Mouse (Mus musculus) adrenal gland, postnatal 36 days (tissue): Measurements from ENCODE around the gene Rdh5. TPM values are rescaled to one million over a fixed set of nuclear protein-coding genes. Genes with fewer than 3 reads are reported as not detected.

ENCODE experiments used
- DNase-seq, 2 experiments: peaks; one replicate each; pipeline ENCODE4 v3.0.0; 2021; ENCODE audit warnings: mixed read lengths in 1 of 2
- total RNA-seq, 2 experiments: library from RNA; stranded (reverse); gene quantifications; 2 replicates each; pipeline ENCODE4 v1.2.3; 2021

Rdh5 gene
- total RNA-seq, 2 experiments from 2014 or later = 12.0 to 14.0 TPM

DNA sequence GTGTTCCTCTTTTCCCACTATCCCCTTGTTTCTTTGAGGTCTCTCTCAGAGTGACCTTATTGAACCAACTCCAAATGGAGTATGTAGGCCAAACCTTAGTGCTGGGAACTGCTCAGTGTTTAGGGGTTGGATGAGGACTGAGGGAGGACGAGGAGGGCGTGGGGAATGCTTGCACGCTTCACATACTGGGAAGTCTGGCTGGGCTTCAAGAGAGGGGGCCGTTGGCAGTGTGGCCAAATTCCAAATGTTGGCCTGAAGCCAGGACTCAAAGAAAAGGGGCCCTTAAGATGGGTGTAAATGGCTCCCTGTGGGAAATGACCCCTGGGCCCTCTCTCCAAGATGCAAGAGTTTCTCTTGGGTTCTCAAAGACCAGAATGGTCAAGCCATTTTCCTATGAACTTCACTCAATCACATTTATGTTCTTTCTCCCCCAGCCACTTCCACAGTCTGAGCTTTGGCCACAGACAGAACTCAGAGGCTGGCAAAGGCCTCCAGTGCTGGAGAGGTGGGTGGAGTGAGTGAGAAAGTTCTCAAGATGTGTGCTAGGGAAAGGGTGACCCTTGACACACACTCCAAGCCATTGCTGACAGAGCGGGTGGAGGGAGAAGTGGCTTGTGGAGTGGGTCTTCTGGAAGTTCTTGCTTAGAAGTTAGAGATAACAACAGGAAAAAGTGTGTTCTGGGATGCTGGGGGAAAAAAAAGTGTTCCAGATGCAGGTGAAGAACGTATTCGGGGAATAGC lies 7.1 kb upstream of the Rdh5 start:
- DNase-seq = no peak

- DNase-seq = no peak
Observed at GRCm38 (mm10) chr10:128928356-128928755, 5.7 kb upstream of the Rdh5 start.

DNA sequence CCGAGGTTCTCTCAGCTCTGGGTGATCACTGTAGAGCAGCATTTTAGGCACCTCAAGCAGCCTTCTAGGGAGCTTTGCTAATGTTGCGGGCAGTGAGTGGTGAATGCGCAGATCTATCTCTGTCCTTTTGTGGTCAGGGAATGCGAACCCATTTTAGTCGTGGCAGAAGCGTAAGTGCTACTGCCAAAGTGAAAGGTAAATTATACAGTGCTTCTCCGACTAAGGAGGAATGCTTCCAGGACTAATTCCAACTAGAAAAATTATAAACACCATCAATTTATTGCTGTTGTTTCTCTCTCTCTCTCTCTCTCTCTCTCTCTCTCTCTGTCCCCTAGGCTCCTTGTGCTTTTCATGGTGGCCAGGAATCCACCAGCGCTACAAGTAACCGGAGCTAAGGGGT lies 1.2 kb upstream of the Rdh5 start, which contains the start of gene Bloc1s1:
Gene Bloc1s1, minus strand, starts transcription at position 101 of the 400 bp plus-strand sequence.
- DNase-seq = no peak

- peak; percentile 98 for DNase-seq
Observed at GRCm38 (mm10) chr10:128923013-128923691, 464 bp upstream of the Rdh5 start.

GRCm38 (mm10) chr10:128921883-128922821 lies 536 bp downstream of the Rdh5 start:
- DNase-seq = peak; percentile 66 to 71

GRCm38 (mm10) chr10:128921251-128921650 lies 1.4 kb downstream of the Rdh5 start:
- DNase-seq = no peak

DNA sequence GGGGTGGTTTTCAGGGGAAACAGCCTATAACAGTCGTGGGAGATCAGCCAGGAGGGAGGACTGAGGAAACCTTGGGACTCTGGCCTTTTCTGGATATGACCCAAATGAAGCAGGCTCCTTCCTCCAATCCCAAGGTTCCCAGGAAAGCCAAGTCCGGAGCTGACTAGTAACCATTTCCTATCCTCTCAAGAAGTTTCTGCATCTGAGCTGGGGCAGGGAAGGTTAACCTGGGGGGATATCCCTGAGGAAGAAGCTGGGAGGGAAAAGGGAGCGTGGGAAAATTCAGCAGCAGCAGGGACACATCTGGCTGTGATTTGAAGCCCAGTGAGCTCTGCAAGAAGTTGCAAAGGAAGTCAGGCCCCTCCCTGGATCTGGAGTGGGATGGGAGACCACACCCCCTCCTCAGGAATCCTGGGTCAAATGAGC lies 1.9 kb downstream of the Rdh5 start:
- no peak for DNase-seq

DNA sequence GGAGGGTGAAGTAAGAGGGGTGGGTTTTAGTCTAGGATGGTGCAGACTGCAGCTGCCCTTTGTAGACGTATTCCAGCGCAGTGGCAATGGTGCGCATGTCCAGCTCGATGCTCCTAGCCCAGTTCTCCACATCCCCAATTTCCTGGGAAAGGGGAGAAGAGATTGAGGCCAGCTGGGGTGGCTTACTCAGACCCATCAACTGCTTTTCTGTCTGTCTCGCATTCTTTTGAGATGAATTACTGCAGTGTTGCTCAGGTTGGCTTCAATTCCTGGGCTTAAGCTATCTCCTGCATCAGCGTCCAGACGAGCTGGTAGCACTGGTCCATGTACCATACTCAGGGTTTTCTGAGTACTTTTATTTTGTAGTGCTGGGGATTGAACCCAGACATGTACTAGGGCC lies 2.7 kb downstream of the Rdh5 start:
- DNase-seq = no peak

DNA sequence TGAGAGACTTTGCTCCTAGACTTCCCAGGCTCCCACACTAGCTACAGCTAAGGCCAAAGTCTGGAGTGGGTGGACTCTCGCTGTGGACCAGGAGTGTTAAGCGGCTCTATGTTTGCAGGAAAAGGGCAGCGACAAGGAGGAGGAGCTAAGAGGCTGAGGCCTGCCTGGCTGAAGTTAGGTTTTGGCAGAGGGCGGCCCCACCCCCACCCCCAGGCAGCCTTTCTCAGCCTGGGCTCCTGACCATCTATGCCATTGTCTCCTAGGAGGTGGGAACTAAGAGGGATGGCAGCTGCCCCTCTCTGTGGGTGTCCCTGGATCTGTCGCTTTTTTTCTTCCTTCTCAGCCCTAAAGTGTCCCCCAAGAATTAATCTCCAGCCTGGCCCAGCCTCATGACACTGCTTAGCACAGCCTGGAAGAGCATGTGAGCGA lies 3.5 kb downstream of the Rdh5 start:
- DNase-seq = peak in 1 of 2 experiments; percentile 53

DNA sequence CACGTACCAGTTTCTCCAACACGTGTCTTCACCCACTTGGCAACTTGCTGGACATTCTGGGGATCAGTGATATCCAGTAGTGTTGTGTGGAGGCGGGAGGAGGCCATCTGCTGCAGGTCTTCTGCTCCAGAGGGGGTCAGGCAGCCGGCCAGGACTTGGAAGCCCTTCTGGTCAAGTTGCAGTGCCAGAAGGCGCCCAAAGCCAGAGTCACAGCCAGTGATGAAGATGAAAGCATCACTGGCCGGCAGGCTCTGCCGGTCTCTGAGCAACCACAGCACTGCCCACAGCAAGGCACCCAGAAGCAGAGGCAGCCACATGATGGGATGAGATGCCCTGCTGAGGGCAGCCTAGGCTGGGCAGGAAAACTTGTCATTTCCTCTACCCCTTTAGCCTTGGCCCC lies 4.4 kb downstream of the Rdh5 start:
- DNase-seq = no peak

DNA sequence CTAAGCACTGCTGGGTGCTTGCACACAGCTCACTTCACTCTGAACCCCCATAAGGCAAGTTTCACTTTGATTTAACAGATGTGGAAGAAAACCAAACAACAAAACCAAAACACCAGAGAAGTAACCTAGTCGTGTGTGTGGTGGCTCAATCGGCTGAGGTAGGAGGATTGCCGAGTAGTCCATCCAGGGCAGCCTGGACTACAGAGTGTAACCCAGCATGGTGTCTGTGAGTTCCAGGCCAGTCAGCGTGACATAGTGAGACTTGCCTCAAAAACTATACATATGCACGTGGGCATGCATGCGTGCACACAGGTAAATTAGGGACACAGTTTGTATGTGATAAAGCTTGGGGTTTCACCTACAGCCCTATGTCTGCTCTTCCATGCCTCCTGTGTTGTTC lies 5.3 kb downstream of the Rdh5 start:
- no peak for DNase-seq

- DNase-seq = no peak
Observed at GRCm38 (mm10) chr10:128916665-128917064, 6.0 kb downstream of the Rdh5 start.

DNA sequence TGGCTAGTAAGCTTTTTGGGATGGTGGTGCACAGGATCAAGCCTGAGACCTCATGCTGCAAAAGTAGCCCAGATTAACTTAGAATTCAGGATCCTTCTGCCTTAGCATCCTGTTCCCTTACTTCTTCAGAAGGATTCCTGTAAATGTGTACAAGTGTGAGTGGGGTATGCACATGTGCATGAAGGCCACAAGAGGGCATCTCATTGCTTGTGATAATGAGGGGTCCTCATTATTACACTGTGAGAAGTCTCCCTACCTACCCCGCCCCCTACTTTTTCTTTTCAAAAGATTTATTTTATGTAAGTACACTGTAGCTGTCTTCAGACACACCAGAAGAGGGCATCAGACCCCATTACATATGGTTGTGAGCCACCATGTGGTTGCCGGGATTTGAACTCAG lies 7.1 kb downstream of the Rdh5 start:
- DNase-seq = no peak

DNA sequence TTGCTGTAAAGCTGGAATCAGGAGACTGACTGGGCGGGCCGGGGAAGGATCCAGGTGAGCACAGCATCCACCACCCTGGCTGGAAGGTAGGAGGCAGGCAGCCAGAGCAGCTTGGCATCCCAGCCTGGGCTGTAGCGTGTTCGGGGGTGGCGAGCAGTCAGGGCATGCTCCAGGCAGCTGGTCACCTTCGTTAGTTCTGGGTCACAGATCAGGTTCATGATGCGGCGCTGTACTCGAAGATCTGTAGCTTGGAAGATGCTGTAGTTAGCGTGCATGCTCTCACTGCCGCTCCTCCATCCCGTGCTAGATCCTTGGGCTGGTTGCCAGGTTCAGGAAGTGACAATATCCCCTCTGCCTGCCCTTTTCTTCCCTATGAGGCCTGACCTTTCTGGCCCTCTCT lies 9.0 kb downstream of the Rdh5 start:
- DNase-seq = no peak

- DNase-seq = peak; percentile 90
Observed at GRCm38 (mm10) chr10:128913219-128913618, 9.5 kb downstream of the Rdh5 start.

- DNase-seq = no peak
Observed at GRCm38 (mm10) chr10:128912791-128913190, 9.9 kb downstream of the Rdh5 start.

GRCm38 (mm10) chr10:128912268-128912667 lies 10.4 kb downstream of the Rdh5 start:
- no peak for DNase-seq

DNA sequence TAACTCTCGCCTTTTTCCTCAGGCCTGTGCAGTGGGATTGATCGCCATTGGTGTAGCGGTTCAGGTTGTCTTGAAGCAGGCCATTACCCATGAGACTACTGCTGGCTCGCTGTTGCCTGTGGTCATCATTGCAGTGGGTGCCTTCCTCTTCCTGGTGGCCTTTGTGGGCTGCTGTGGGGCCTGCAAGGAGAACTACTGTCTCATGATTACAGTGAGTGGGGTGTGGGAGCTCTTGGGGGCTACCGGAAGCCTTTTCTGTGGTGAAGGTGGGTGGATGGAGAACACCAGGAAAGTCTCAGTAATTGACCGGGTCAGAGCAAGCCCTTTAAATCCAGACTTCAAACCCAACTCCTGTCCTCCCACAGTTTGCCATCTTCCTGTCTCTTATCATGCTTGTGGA lies 11.3 kb downstream of the Rdh5 start:
- DNase-seq = no peak

- DNase-seq = peak; percentile 58 to 74
Observed at GRCm38 (mm10) chr10:128910066-128910841, 12.4 kb downstream of the Rdh5 start.

DNA sequence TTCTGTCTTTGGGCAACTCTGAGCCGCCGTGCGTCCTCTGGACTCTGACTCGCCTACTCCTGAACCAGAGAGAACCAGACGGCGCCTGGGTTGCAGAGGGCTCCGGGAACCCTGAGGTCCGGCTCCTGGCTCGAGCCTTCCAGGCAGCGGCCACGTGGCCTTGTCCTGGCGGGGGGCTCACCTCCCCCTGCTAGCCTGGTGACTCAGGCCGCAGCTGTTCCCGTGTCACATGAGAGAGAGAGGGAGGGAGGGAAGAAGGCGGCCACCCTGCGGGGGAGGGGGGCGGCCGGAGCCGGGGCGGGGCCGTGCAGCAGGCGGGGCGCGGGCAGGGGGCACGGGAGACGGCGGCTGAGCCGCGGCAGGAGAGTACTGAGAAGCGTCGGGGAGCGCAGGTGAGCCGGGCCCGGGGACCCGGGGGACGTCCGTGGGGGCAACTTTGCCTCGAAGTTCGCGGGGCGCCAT lies 13.1 kb downstream of the Rdh5 start:
- peak; percentile 93 to 95 for DNase-seq

- DNase-seq = no peak
Observed at GRCm38 (mm10) chr10:128908778-128909448, 13.8 kb downstream of the Rdh5 start.
